Mouse (Mus musculus) limb, embryonic 11.5 days (tissue): Measurements from ENCODE around the gene Banp. TPM values are rescaled to one million over a fixed set of nuclear protein-coding genes. Genes with fewer than 3 reads are reported as not detected.

Source experiments
- ATAC-seq: fragments of 200-750 bp; cut with Nextera tagmentation; 2 replicates; pipeline ENCODE4 v1.8.0; 2017; ENCODE audit warnings: low read depth; ENCODE audit not compliant: insufficient number of reproducible peaks, low FRiP score, low TSS enrichment
- DNase-seq: peaks from one replicate; pipeline ENCODE4 v3.0.0-alpha.2; 2015; ENCODE audit warnings: low spot score
- H3K27ac ChIP-seq: fragments of 300-500 bp; sonication (generic); replicated peaks from 2 replicates; pipeline ENCODE4 v1.5.1; 2014; ENCODE audit warnings: low read depth, mild to moderate bottlenecking, low read length
- H3K27me3 ChIP-seq: fragments of 300-500 bp; sonication (generic); 2 replicates; pipeline ENCODE4 v1.6.1; 2014; ENCODE audit warnings: mild to moderate bottlenecking, low read length, mixed read lengths; ENCODE audit not compliant: control insufficient read depth, insufficient read depth
- H3K36me3 ChIP-seq: fragments of 300-500 bp; sonication (generic); 2 replicates; pipeline ENCODE4 v1.6.1; 2014; ENCODE audit warnings: mild to moderate bottlenecking, low read length, moderate library complexity, mixed read lengths; ENCODE audit not compliant: control insufficient read depth, insufficient read depth
- H3K4me1 ChIP-seq: fragments of 300-500 bp; sonication (generic); 2 replicates; pipeline ENCODE4 v1.6.1; 2014; ENCODE audit warnings: low read length, mixed read lengths; ENCODE audit not compliant: control insufficient read depth, insufficient read depth
- H3K4me2 ChIP-seq: fragments of 300-500 bp; sonication (generic); 2 replicates; pipeline ENCODE4 v1.6.1; 2014; ENCODE audit warnings: low read depth, mild to moderate bottlenecking, moderate library complexity; ENCODE audit not compliant: severe bottlenecking
- H3K4me3 ChIP-seq: fragments of 300-500 bp; sonication (generic); 2 replicates; pipeline ENCODE4 v1.5.1; 2014; ENCODE audit warnings: low read depth, low read length
- H3K9ac ChIP-seq: fragments of 300-500 bp; sonication (generic); 2 replicates; pipeline ENCODE4 v1.6.1; 2014; ENCODE audit warnings: mild to moderate bottlenecking, low read length
- H3K9me3 ChIP-seq: fragments of 300-500 bp; sonication (generic); 2 replicates; pipeline ENCODE4 v1.6.1; 2016; ENCODE audit warnings: low read length; ENCODE audit not compliant: control insufficient read depth
- whole genome bisulfite sequencing: fragments of 180-500 bp; shearing (Covaris S2); extraction: QIAGEN DNeasy Blood & Tissue Kit; methylation state at CpG from one replicate; pipeline ENCODE4 v1.1.7; 2014; 5-methylcytosine and 5-hydroxymethylcytosine counted together
- polyA plus RNA-seq: library from polyadenylated mRNA; unstranded; fragments of >200 nt; fragmentation: Nextera tagmentation; extraction: Ambion mirVana; gene quantifications from 2 replicates; pipeline ENCODE4 v1.2.1, GENCODE M21; 2014

The Banp gene
- polyA plus RNA-seq, 1 experiment from 2014 or later: 58.1 TPM

GRCm38 (mm10) chr8:121973906-121974305 lies 24.4 kb downstream of the Banp start:
- ATAC-seq (no peak), DNase-seq (no peak)
- no peaks in the 10 kb centered on the region for H3K9me3 ChIP-seq
- H3K4me3 ChIP-seq: no peak overlapping the region
- no peaks in the 10 kb centered on the region for H3K27me3 ChIP-seq
- H3K4me1 ChIP-seq: peaks cover 5% of the 10 kb centered on the region
- H3K4me2 ChIP-seq: no peak overlapping the region
- no peak overlapping the region for H3K27ac ChIP-seq
- no peak overlapping the region for H3K9ac ChIP-seq
- peaks cover 9% of the 10 kb centered on the region for H3K36me3 ChIP-seq
- 98% methylated on average over 26 of the region's 28 CpGs for whole genome bisulfite sequencing

DNA sequence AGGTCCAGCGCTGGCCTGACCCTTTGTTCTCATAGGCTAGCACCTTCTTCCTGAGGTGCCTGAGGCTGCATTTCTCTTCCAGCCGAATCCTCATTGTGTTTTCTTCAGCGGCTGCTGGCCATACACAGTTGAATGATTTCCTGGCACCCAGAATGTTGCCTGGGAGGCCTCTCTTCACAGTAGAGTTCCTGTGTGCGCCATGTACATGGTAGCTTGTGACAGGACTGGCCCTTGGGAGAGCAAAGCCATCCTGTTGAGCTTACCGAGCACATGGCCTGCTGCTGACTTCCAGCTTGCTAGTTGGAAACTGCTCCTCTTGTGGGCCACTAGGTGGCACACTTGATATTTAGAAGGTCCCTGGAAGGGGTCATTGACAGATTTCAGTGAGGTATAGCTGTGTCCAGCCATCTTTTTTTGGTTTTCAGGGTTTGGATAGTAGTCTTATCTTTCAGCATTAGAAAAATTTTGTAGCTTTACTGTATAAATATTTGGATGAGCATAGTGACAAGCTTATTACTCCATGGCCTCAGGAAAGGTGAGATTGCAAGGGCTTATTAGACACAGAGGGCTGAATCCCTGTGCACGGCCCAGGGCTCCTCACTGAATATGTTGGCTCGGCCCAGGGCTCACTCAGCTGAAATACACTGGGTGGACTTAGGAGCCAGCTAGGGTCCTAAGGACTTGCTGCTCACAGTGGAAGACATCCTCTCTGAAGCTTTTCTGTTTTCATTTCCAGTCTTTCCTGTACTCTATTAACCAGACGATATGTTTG lies 28.5 kb downstream of the Banp start:
- Histone ChIP-seq H3K4me2 (no peak overlapping the region), H3K9ac (no peak overlapping the region), H3K4me1 (no peaks in the 10 kb centered on the region), H3K36me3 (peaks cover 15% of the 10 kb centered on the region), H3K27ac (no peak overlapping the region), H3K9me3 (no peaks in the 10 kb centered on the region), H3K4me3 (no peak overlapping the region), H3K27me3 (no peaks in the 10 kb centered on the region)
- no peak for ATAC-seq
- peak; percentile 50 for DNase-seq
- WGBS: 69% methylated on average over 8 of the region's 8 CpGs

GRCm38 (mm10) chr8:121978670-121979069 lies 29.1 kb downstream of the Banp start:
- H3K9me3 ChIP-seq: no peaks in the 10 kb centered on the region
- peaks cover 15% of the 10 kb centered on the region for H3K36me3 ChIP-seq
- no peak overlapping the region for H3K4me3 ChIP-seq
- H3K27me3 ChIP-seq: no peaks in the 10 kb centered on the region
- H3K4me1 ChIP-seq: no peaks in the 10 kb centered on the region
- no peak for ATAC-seq
- H3K27ac ChIP-seq: no peak overlapping the region
- 97% methylated on average over 13 of the region's 13 CpGs for WGBS
- no peak for DNase-seq
- H3K4me2 ChIP-seq: no peak overlapping the region
- no peak overlapping the region for H3K9ac ChIP-seq

DNA sequence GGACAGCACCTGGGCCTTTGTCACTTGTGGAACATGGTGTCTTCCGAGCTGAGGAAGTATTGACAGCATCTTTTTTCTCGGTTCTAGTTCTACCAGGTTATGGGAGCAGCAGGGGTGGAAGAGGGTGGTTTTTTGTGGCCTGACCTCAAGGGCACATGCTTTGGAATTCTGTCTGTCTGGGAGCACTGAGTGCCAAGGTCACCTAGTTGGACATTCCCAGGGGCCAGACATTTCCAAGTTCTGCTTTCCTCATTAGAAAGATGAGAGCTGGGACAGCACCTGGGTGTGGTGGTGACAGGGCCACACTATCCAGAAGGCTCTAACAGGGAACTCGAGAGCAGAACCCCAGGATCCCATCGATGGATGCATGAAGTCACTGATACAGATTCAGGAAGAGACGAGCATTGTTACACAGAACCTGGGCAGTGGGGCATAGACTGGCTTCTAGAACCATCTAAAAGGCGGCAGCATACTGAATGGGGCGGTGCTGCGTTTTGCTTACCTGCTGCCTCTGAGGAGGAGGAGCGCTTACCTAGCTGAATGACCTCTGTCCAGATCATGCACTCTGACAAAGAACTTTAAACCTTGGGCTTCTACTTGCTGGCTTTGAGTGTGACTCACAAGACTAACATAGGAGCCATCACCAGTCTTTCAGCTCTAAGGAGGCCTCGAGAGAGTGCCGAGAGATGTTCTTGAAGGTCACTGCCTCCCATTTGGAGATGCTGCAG lies 31.4 kb downstream of the Banp start:
- ATAC-seq (no peak), DNase-seq (no peak)
- WGBS: 93% methylated on average over 11 of the region's 11 CpGs
- Histone ChIP-seq H3K9me3 (no peaks in the 10 kb centered on the region), H3K4me1 (no peaks in the 10 kb centered on the region), H3K27ac (no peak overlapping the region), H3K4me3 (no peak overlapping the region), H3K9ac (no peak overlapping the region), H3K36me3 (peaks cover 14% of the 10 kb centered on the region), H3K27me3 (no peaks in the 10 kb centered on the region), H3K4me2 (no peak overlapping the region)

GRCm38 (mm10) chr8:121981520-121981895 lies 32.0 kb downstream of the Banp start:
- Histone ChIP-seq H3K4me3 (no peak overlapping the region), H3K27me3 (no peaks in the 10 kb centered on the region), H3K9ac (no peak overlapping the region), H3K36me3 (peaks cover 13% of the 10 kb centered on the region; the same call in 1 of the 2 replicates), H3K9me3 (no peaks in the 10 kb centered on the region), H3K27ac (no peak overlapping the region), H3K4me2 (no peak overlapping the region), H3K4me1 (no peaks in the 10 kb centered on the region)
- 94% methylated on average over 7 of the region's 7 CpGs for WGBS
- DNase-seq (no peak), ATAC-seq (no peak)

GRCm38 (mm10) chr8:121985673-121986072 lies 36.1 kb downstream of the Banp start:
- ATAC-seq (no peak), DNase-seq (no peak)
- no peaks in the 10 kb centered on the region for H3K9me3 ChIP-seq
- H3K9ac ChIP-seq: no peak overlapping the region
- H3K4me3 ChIP-seq: no peak overlapping the region
- H3K36me3 ChIP-seq: peaks cover 12% of the 10 kb centered on the region
- no peaks in the 10 kb centered on the region for H3K4me1 ChIP-seq
- H3K27me3 ChIP-seq: no peaks in the 10 kb centered on the region
- H3K4me2 ChIP-seq: no peak overlapping the region
- WGBS: 95% methylated on average over 3 of the region's 3 CpGs
- H3K27ac ChIP-seq: no peak overlapping the region

- Histone ChIP-seq H3K9ac (no peak overlapping the region), H3K27ac (no peak overlapping the region), H3K36me3 (peaks cover 17% of the 10 kb centered on the region), H3K4me2 (no peak overlapping the region), H3K4me3 (no peak overlapping the region), H3K9me3 (no peaks in the 10 kb centered on the region), H3K27me3 (no peaks in the 10 kb centered on the region), H3K4me1 (no peaks in the 10 kb centered on the region)
- no peak for DNase-seq
- no peak for ATAC-seq
- WGBS: 93% methylated on average over 5 of the region's 5 CpGs
Measured at GRCm38 (mm10) chr8:121987892-121988291, 38.3 kb downstream of the Banp start.

DNA sequence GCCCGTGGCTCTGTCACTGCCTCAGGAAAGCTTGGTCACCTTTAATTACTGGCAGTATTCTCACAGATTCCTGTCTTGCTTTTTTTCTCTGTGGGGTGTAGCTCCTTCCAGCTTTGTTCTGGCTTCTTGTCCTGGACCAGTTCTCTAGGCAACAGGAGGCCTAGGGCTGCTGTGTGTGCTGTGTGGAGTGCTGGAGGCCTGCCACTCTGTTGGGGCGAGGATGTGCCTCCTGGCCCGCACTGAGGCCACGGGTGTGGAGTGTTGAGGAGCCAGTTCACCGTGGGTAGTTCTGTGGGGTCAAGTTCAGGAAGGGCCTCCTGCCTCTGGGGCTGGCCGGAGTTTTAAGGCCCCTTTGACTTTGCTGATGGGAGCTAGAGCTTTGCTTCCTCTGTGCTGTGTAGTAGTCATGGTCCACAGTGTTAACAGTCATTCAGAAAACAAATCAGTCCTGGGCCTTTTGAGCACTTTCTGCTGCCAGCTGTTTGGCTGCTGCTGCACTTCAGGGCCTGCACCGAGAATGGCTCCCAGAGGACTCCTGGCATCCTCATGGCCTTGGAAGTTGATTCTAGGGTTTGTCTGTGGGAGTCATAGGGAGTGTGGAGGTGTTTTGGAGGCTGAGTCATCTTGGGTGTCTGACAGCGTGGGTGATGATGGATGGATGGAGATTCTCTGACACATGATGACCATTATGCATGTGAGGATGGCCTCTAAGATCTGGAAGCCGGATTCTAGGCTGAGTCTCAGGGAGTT lies 41.1 kb downstream of the Banp start:
- 91% methylated on average over 9 of the region's 9 CpGs for WGBS
- no peak overlapping the region for H3K4me3 ChIP-seq
- no peak for DNase-seq
- H3K4me2 ChIP-seq: no peak overlapping the region
- peaks cover 26% of the 10 kb centered on the region for H3K36me3 ChIP-seq
- no peak overlapping the region for H3K9ac ChIP-seq
- no peaks in the 10 kb centered on the region for H3K9me3 ChIP-seq
- no peaks in the 10 kb centered on the region for H3K4me1 ChIP-seq
- no peak for ATAC-seq
- no peaks in the 10 kb centered on the region for H3K27me3 ChIP-seq
- no peak overlapping the region for H3K27ac ChIP-seq
